In genomic region chr7:64003904-64004303, GRCm38 (mm10) we compare ENCODE assay signal across 30 mouse cellular contexts.
DNase-seq lines count a peak whose midpoint lies in the region; ATAC-seq and TF ChIP-seq lines count a peak whose summit lies in the region.
"Had no signal": no experiment of that assay in that cellular context is flagged by ENCODE, and none has a peak within 500 bp of the region (broad histone marks: within the 10 kb centered on the region; RNA-seq: fewer than 3 reads in every experiment).

No protein-coding gene starts in this region.

- no peak for TF ChIP-seq CTCF in spleen, adult 2 months (IDR thresholded peaks at IDR 0.05; ENCODE audit: extremely low read depth, insufficient read depth, insufficient read length, insufficient replicate concordance)
- no peak for TF ChIP-seq CTCF in thymus, adult 2 months (IDR thresholded peaks at IDR 0.05; ENCODE audit: borderline replicate concordance, control insufficient read depth, extremely low read depth, insufficient read depth, low read length, poor library complexity)

- H3K9ac ChIP-seq in hindbrain, embryonic 16.5 days (ENCODE audit: low read depth, low read length), result no peak overlapping the region
- H3K9ac ChIP-seq: embryonic facial prominence, embryonic 15.5 days; forebrain, embryonic 12.5 days; forebrain, postnatal 0 days; hindbrain, embryonic 13.5 days; liver, embryonic 14.5 days; neural tube, embryonic 15.5 days had no signal

- TF ChIP-seq POLR2A in spleen, adult 2 months (IDR thresholded peaks at IDR 0.05; ENCODE audit: low read depth, low read length), result no peak
- no peak for TF ChIP-seq POLR2A in thymus, adult 2 months (IDR thresholded peaks at IDR 0.05; ENCODE audit: control insufficient read depth, extremely low read depth, insufficient read depth, low read length, poor library complexity)

- H3K4me1 ChIP-seq in spleen, adult 2 months (ENCODE audit: control insufficient read depth, insufficient read depth, insufficient read length), result peaks cover 45% of the 10 kb centered on the region; the same call in 1 of the 2 replicates
- peaks cover 64% of the 10 kb centered on the region for H3K4me1 ChIP-seq in thymus, adult 2 months (replicated peaks; ENCODE audit: control insufficient read depth, insufficient read depth, low read length)
- H3K4me1 ChIP-seq in hindbrain, embryonic 16.5 days (ENCODE audit: control insufficient read depth, insufficient read depth, low read depth, low read length), result no peaks in the 10 kb centered on the region
- H3K4me1 ChIP-seq: embryonic facial prominence, embryonic 10.5 days; forebrain, embryonic 12.5 days; hindbrain, embryonic 13.5 days; neural tube, embryonic 15.5 days had no signal

- peak; percentile 61 to 75 for DNase-seq in spleen, adult 2 months (ENCODE audit: low read depth in 1 of 2, low spot score in 2 of 2)
- DNase-seq in spleen, adult 12 weeks (ENCODE audit: low spot score), result no peak
- DNase-seq in brain, adult 2 months (ENCODE audit: low read depth, low spot score), result peak; percentile 65
- DNase-seq in thymus, adult 2 months, result peak; percentile 52
- DNase-seq in cerebellum, adult 11-12 months, result no peak
- DNase-seq in right cerebral cortex, adult 2 months (ENCODE audit: low spot score in 2 of 2), result no peak
- DNase-seq: adrenal gland, postnatal 25 days; cerebellum, adult 2 months; cerebellum, postnatal 14 days; forebrain, postnatal 0 days; gastrocnemius, postnatal 25 days; heart, adult 18-20 months; heart, postnatal 4 days; kidney, adult 11 months; kidney, postnatal 14 days; liver; lung, adult 2 months; lung, postnatal 10 days; midbrain, embryonic 14.5 days; right cerebral cortex, postnatal 4 days had no signal

- no peak overlapping the region for H3K4me2 ChIP-seq in hindbrain, embryonic 16.5 days (ENCODE audit: low read length)
- H3K4me2 ChIP-seq: embryonic facial prominence, embryonic 15.5 days; forebrain, embryonic 12.5 days; heart, embryonic 11.5 days; hindbrain, embryonic 13.5 days; neural tube, embryonic 15.5 days had no signal

- whole genome bisulfite sequencing in spleen, adult 2 months, result 23% methylated on average over 5 of the region's 5 CpGs
- 15% methylated on average over 5 of the region's 5 CpGs for WGBS in thymus, adult 2 months
- 88% methylated on average over 5 of the region's 5 CpGs for WGBS in hindbrain, embryonic 16.5 days

- ATAC-seq in hindbrain, embryonic 16.5 days, result no peak
- ATAC-seq: forebrain, postnatal 0 days had no signal

- no peak overlapping the region for H3K4me3 ChIP-seq in spleen, adult 2 months (ENCODE audit: extremely low read depth, insufficient read depth, insufficient read length)
- H3K4me3 ChIP-seq in thymus, adult 2 months (ENCODE audit: control insufficient read depth, insufficient read depth, low read length), result no peak overlapping the region
- no peak overlapping the region for H3K4me3 ChIP-seq in hindbrain, embryonic 16.5 days (ENCODE audit: low read length)
- H3K4me3 ChIP-seq: embryonic facial prominence, embryonic 10.5 days; embryonic facial prominence, embryonic 15.5 days; forebrain, embryonic 12.5 days; hindbrain, embryonic 13.5 days; neural tube, embryonic 15.5 days had no signal

- H3K36me3 ChIP-seq in spleen, adult 2 months (ENCODE audit: control insufficient read depth, insufficient read depth, low read length), result no peaks in the 10 kb centered on the region
- H3K36me3 ChIP-seq in thymus, adult 2 months (ENCODE audit: control insufficient read depth, insufficient read depth, low read length), result no peaks in the 10 kb centered on the region
- H3K36me3 ChIP-seq in hindbrain, embryonic 16.5 days (ENCODE audit: control insufficient read depth, insufficient read depth, low read length), result no peaks in the 10 kb centered on the region
- H3K36me3 ChIP-seq: embryonic facial prominence, embryonic 10.5 days; embryonic facial prominence, embryonic 15.5 days; forebrain, embryonic 12.5 days; hindbrain, embryonic 13.5 days; neural tube, embryonic 15.5 days had no signal

- H3K9me3 ChIP-seq in hindbrain, embryonic 16.5 days (ENCODE audit: control insufficient read depth, low read length), result no peaks in the 10 kb centered on the region
- H3K9me3 ChIP-seq: embryonic facial prominence, embryonic 10.5 days; embryonic facial prominence, embryonic 15.5 days; forebrain, embryonic 12.5 days; hindbrain, embryonic 13.5 days; neural tube, embryonic 15.5 days had no signal

- peak overlapping the region; percentile 65; the same call in 1 of the 2 replicates for H3K27ac ChIP-seq in spleen, adult 2 months (ENCODE audit: insufficient read depth, low read length)
- H3K27ac ChIP-seq in thymus, adult 2 months (ENCODE audit: control insufficient read depth, insufficient read depth, low read length), result peak overlapping the region; percentile 61
- H3K27ac ChIP-seq in hindbrain, embryonic 16.5 days (ENCODE audit: low read depth, low read length), result no peak overlapping the region
- H3K27ac ChIP-seq: embryonic facial prominence, embryonic 10.5 days; embryonic facial prominence, embryonic 15.5 days; forebrain, embryonic 12.5 days; hindbrain, embryonic 13.5 days; liver, embryonic 14.5 days; macrophage; neural tube, embryonic 15.5 days; stomach, postnatal 0 days had no signal

- H3K27me3 ChIP-seq in spleen, adult 2 months (ENCODE audit: control insufficient read depth, insufficient read depth, low read length), result no peaks in the 10 kb centered on the region
- no peaks in the 10 kb centered on the region for H3K27me3 ChIP-seq in thymus, adult 2 months (ENCODE audit: control insufficient read depth, insufficient read depth, low read length)
- H3K27me3 ChIP-seq in hindbrain, embryonic 16.5 days (replicated peaks; ENCODE audit: control insufficient read depth, insufficient read depth, low read length), result no peaks in the 10 kb centered on the region
- H3K27me3 ChIP-seq: embryonic facial prominence, embryonic 15.5 days; forebrain, embryonic 12.5 days; hindbrain, embryonic 13.5 days; neural tube, embryonic 15.5 days had no signal

Comparison
In these comparisons a context has a peak if more than half of its experiments do, and no peak if none do; other contexts are left out.
1. DNase-seq: peak in spleen, adult 2 months (2 of 2), brain, adult 2 months (single experiment) and thymus, adult 2 months (single experiment); none in spleen, adult 12 weeks (single experiment), cerebellum, adult 11-12 months (single experiment) and right cerebral cortex, adult 2 months (0 of 2).